Mouse (Mus musculus) activated CD4-positive, CD25-positive, alpha-beta regulatory T cell, adult 4 months (primary cell): ENCODE results near the gene Mkrn1. TPM values are rescaled to one million over a fixed set of nuclear protein-coding genes. Genes with fewer than 3 reads are reported as not detected.
"Not testable (repeated sequence)": the region's sequence is repeated elsewhere in the genome, so short reads cannot be mapped to it uniquely, and the experiment has no call there.

Source experiments
- ATAC-seq: one replicate; pipeline ENCODE4 v1.8.0; 2017
- polyA plus RNA-seq, 2 experiments: library from polyadenylated mRNA; unstranded; fragments of 100-300 nt; shearing (Covaris generic); gene quantifications; one replicate each; pipeline ENCODE4 v1.2.1; 2017

Gene Mkrn1
- polyA plus RNA-seq, 2 experiments from 2014 or later, result 58.4 to 63.4 TPM

DNA sequence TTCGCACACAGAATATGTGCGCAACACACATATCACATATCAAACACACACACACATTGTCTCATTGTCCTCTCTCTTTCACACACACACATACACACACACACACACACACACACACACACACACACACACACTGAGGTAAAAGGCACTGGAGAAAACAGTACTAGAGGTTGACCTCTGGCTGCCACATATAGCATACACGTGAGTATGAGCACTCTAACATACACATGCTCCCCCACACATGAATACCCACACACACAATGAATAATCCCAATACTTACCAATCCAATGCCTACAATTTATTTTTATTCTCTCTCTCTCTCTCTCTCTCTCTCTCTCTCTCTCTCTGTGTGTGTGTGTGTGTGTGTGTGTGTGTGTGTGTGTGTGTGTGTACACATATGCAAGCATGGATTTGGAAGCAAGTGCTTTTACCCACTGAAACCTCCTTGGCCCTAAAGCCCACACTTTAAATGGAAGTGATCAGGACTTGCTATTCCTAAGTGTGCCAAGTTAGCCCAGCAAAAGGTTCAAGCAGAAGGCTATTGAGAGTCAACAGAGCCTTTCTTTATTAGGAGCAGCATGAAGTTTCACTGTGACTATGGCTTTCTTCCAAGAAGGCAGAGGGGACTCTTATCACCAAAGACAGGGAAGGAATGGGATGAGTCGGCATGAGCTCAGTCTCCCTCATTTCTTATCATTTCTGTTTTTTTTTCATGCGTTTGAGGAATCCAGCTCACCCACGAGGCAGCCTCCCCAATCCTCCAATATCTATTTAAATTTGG is 8.9 kb upstream of the Mkrn1 start:
- no peak for ATAC-seq

DNA sequence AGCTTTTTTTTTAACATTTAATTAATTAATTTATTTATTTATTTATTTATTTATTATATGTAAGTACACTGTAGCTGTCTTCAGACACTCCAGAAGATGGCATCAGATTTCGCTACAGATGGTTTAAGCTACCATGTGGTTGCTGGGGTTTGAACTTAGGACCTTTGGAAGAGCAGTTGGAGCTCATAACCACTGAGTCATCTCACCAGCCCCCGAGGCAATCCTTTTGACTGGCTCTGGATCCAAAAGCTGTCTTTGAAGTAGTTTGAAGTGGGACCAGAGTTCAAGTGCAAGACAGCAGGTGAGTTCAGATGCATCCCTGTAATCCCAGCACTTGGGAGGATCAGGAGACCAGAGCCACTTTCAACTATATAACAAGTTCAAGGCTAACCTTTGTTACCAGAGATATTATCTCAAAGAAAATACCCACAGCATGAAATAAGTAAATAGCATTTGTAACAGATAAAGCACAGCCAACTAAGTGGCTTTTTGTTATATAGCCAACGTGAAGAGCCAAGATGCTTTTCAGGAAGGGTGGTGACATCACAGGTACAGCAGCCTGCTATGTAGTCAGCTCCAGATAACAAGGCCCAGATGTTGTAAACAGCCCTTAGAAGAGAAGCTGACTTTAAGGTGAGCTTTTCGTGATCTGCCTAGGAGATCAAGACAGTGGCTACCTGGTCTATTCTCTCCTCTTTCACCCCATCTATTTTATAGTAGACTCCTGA is 7.2 kb upstream of the Mkrn1 start:
- ATAC-seq, result no peak

DNA sequence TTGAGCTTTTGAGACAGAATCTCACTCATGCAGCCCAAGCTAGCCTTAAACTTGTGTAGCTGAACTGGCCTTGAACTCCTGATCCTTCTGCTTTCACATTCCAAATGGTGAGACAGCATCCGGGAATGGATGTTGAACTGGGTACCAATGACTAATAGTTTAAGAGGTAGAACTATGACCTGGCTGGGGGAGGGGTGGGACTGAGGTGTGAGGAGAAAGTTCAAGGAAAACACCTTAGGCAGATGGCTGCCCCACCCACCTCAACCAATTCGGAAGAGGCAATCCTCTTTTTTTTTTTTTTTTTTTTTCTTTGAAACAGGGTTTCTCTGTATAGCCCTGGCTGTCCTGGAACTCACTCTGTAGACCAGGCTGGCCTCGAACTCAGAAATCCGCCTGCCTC is 6.5 kb upstream of the Mkrn1 start:
- no peak for ATAC-seq

DNA sequence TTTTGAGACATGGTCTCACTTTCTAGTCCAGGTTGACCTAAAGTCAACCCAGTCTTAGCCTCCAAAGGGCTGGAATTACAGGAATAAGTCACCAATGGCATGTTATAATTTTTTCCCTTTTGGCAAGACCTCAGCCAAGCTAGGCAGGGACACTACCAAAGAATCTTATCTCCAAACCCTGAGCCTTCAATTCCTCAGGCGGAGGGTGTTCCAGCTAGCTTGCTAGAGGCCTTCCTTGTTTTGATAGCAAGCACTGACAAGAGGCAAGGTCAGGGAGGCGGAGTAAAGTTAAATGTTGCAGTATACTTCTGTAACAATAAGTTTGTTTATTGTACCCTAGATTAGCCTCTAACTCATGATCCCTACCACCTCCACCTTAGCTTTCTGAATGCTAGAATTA is 4.9 kb upstream of the Mkrn1 start:
- no peak for ATAC-seq

DNA sequence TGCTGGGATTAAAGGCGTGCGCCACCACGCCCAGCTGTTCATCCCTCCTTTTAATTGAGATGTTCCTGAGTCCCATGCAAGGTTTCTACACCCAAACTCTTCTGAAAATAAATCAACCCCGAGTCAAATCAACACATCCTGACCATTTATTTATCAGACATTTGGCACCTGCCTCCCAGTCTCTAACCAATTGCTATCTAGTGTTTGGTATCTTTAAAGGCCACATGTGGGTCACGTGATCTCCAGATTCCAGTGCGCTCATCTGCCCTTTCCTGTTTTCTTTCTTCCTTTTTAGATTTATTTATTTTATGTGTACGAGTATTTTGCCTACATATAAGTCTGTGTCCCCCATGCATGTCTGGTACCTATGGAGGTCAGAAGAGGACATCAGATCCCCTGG is 3.4 kb upstream of the Mkrn1 start:
- no peak for ATAC-seq

DNA sequence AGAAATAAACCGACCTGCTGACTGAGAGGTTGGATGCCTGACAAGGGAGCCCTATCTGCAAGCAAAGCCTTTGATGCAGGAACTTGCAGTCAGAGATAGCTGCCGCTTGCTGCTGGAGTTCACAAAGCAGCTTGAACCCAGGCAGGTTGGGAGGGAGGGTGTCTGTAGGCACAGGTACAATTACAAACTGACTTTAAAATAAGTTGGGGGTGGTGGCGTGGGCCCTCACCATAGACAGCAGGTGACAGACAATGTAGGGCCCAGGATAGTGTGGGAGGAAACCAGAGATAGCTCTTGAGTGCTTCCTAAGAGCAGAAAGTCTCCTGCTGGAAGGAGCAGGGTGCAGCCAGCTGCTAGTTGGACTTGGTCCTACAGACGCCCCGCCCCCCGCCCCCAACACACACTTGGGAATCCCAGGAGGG is 2.9 kb upstream of the Mkrn1 start:
- no peak for ATAC-seq

DNA sequence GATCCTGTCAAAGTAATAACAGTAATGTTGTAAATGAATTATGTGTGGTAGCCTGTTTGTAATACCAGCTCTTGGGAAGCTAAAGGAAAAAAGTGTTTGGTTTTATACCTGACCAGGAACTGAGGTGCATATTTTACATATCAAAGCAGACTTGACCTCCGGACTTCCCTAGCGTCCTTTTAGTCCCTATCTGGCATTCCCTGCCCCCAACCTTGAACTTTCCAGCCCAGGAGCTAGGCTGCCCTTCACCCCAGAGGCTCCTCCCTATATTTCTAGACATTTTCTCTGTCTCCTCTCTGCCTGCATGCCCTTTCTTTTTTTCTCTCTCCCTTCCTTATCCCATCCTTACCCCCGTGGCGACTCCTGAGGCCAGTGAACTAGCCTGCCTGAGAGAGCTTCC is 605 bp upstream of the Mkrn1 start:
- ATAC-seq, result no peak

DNA sequence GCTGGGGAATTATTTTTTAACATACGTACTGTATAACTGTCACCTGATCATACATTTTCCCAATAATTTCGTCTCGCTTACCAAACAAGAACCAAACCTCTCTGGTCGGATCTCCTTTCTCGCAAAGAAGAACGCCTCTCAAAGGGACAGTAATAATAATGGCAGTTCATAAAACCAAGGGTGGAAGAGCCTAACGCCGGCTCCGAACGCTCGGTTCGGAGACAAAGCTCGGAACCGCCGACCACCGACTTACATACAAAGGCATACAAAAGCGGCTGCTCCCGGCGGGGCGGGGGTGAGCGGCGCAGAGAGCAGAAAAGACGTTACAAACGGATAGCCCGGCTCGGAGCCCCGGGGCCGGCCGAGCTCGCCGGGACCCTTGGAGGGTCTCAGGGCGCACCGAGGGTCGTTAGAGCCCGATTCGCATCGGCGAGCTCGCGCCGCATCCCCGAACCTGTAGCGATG is 844 bp downstream of the Mkrn1 start:
- peak; percentile 8 for ATAC-seq

DNA sequence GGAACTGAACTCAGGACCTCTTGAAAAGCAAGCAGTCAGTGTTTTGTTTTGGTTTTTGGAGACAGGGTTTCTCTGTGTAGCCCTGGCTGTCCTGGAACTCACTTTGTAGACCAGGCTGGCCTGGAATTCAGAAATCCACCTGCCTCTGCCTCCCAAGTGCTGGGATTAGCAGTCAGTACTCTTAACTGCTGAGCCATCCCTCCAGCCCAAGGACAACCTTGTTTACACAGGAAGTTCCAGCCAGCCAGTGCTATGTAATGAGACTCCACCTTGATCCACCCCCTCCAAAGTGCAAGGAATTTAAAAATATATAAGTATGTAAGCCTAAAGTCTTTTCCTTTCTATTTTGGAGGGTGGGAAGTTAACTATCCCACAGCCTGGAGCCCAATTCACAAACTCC is 3.6 kb downstream of the Mkrn1 start:
- not testable (repeated sequence) for ATAC-seq

DNA sequence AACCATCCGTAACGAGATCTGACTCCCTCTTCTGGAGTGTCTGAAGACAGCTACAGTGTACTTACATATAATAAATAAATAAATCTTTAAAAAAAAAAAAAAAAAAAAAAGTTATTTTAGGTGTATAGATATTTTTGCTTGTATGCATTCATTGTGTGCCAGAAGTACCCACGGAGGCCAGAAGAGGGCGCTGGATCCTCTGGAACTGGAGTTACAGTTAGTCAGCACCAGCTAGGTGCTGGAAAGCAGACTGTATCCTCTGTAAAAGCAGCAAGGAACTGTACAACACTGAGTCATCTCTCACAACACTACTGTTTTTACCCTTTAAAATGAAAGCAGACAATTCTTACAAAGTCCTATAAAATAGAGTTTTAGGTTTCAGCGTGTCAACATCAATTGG is 4.5 kb downstream of the Mkrn1 start:
- peak; percentile 22 for ATAC-seq

DNA sequence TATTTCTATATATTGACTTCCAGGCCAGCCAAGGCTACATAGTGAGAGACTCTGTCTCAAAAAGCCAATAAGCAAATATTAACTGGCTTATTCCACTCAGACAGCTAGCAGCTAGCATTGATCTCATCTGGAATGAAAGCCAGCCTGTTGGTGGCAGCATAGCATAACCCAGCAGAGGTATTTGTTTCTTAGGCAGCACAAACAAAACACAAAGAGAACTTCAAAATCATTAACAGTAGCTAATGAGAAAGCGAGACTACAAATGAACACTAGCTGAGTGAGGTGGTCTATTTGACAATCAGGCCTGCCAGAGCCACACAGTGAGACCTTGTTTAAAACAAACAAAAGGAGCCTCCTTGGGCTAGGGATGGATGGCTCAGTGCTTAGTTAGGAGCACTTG is 6.2 kb downstream of the Mkrn1 start:
- no peak for ATAC-seq

DNA sequence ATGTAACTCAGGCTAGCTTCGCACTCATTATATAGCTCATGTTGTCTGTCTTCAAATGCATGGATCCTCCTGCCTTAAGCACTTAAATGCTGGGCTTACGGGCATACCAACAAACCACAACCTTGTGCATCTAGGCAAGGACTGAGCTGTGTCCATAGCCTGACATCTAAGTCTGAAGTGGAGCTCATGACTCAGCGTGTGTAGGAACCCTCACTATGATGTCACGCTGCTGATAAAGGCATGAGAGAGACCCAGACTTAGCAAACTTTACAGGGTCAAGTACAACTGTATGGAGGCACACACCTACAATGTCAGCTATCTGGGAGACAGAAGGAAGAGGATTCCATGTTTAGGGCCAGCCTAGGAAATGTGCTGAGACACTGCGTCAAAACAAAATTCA is 13.8 kb downstream of the Mkrn1 start:
- no peak for ATAC-seq

DNA sequence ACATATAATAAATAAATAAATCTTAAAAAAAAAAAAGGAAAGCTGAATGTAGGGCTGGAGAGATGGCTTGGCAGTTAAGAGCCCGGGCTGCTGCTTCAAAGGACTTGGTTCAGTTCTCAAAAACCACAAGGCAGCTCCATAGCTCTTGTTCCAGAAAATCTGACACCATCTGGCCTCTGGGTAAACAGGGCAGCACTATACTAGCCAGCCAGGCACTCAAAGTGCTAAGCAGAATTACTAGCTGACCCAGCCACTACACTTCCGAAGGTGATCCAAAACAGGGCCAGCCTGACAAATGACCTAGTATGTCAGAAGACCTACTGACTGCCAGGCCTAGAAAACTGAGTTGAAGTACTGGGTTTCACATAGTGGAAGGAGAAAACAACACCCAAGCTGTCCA is 17.1 kb downstream of the Mkrn1 start:
- ATAC-seq, result no peak

DNA sequence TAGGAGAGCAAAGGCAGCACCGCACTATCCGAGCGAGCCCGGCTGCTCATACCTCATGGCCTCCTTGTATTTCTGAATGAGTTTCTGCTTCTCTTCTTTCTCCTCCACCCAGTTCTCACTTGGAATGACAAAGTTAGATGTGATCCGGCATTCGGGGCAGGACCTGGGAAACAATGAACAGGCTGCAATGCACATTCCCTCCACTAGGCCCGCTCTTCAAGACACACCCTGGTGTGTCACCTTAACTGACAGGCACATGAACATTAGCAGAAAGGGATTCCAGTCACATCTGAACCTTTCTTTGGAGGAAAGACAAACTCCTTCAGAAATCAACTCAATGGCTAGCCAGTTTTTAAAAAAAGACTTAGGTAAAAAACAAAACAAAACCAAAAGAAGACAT is 19.9 kb downstream of the Mkrn1 start:
- ATAC-seq, result no peak

DNA sequence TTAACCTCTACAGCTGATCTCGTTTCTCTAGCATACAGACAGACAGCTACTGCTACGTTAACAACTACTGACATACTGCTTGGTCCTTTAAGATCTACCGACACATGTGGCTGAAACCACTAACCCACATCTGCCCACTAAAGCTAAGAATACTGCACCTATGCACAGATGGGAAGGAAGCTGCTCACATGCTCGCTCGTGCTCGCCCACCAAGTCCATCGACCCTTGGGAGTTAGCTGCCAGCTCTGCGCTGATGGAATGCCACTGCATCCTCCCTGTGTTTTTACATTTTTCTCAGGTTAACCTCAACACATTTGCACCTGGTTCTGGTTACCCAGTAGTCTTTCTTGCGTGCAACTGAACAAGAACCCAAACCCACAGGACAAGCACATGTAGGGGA is 21.9 kb downstream of the Mkrn1 start:
- ATAC-seq, result no peak

DNA sequence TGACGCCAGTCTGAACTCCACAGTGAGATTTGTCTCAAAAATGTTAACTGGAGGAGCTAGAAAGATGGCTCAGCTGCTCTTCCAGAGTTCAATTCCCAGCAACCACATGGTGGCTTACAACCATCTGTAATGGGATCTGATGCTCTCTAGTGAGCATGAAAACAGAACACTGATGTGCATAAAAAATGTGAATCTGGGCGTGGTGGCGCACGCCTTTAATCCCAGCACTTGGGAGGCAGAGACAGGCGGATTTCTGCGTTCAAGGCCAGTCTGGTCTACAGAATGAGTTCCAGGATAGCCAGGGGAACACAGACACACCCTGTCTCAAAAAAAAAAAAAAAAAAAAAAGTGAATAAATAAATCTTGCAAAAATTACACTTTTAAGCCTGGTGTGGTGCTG is 23.2 kb downstream of the Mkrn1 start:
- ATAC-seq, result no peak

DNA sequence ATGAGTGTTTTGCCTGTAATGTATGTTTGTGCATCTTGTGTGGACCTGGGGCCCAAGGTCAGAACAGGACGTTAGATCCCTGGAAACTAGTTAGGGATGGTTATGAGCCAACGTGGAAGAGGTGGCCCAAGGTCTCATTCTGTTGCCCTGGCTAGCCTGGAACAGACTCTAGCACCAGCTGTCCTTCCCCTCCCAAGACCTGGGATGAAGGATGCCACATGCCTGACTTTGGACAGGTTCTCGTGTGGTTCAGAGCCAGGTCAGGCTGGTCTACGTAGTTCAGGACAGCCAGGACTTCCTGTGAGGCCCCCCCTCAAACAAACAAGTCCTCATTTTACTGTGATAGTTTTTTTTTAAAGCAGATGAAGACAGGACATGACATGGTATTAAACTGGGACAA is 24.3 kb downstream of the Mkrn1 start:
- no peak for ATAC-seq

DNA sequence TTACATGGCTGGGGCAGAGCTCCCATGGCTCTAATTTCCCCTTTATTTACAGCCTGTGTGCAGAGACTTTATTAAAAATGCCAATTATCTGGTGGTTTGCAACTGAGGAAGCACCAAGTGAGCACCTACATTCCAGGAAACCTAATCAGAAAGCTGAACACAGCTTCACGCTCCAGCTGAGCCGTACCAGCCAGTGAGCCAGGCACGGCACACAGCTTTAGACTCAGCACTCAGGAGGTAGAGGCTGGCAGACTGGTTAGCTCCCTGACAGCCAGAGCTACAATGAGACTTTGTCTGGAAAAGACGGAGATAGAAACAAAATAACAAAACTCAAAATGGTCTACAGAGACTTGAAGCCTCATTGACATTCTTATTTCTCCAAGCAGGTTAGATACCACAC is 24.8 kb downstream of the Mkrn1 start:
- no peak for ATAC-seq

DNA sequence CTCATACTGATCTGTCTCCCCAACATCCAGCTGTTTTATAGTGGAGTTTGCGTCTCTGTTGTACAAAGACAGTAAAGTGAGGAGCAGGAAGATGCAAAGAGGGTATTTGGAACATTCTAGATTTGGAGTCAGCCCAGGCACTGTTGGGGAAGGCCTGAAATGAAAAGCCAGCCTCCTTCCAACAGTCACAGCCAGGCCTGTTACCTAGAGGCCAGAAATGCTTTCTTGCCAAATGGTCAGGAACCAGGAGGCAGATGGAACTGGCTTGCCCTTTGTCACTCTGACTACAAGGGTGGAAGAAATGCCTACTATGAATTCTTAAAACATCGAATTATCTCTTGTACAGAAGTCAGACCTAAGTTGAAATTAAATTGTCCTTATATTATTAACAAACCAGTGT is 30.3 kb downstream of the Mkrn1 start:
- ATAC-seq, result no peak

DNA sequence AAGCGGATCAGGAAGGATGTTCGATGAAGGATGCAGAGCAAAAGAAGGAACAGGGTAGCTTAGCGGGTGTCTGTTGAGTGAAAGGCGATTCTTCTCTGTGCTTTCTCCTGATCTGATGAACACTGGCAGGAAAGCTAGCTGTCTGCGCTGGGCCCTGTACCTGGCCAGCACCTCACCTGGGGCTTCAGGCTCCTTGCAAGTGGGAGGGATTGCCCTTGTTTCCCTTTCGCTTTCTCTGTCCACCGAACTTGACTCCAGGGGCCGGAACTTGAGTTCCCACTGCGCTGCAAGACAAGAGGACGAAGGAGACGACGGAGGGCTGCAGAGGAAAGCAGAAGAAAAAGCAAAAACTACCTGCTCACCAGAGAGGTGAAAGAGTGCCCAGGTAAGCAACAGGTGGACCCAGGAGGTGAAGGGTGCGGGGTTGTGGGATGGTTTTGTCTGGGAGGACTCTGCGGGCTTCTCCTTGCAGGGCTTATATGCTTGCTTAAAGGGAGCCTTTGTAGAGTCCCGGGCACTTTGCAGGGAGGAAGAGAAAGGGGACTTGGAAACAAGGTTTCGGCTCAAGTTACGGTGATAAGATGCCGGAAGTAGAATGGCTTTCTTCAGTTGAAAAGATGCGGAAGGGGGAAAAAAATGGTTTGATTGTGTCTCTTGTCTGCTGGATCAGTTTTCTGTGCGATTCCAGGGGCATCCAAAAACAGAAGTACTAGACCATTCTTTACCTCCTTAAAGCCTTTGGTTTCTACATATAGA is 39.0 kb downstream of the Mkrn1 start, which contains the start of gene Rab19:
Gene Rab19, plus strand, starts transcription at position 51 of the 756 bp plus-strand sequence.
- ATAC-seq, result no peak

DNA sequence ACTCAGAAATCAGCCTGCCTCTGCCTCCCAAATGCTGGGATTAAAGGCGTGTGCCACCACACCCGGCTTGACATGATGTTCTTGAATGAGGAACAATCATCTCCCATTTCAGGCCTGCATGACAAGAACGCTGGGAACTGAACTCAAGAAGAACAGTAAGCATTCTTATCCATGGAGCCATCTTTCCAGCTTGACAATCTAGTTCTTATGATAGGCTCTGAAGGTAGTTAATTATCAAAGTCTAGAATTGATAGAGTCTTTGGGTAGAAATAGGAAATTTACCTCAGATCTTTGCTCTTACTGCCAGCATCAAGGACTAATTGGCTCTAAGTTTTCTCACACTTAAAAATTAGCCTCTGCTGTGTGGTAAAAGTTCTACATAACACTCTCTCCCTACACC is 40.0 kb downstream of the Mkrn1 start:
- no peak for ATAC-seq

DNA sequence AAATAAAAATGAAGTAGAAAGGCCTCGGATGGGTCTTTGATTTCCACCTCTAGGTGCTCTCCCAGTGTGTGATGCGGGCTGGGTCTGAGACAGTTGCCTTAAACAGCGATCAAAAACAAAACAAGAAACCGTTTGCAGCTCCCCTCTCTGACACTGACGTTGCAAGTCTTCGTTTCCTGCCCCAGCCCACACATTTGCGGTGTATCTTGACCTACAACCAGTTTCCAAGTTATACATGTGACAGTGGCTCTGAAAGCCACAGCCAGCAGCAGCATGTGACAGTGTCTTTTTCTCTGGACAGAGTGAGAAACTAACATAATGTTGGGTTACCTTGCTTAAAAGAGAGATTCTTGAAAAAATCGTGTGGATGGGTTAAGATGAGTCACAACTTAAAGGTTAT is 40.5 kb downstream of the Mkrn1 start:
- ATAC-seq, result peak; percentile 63

DNA sequence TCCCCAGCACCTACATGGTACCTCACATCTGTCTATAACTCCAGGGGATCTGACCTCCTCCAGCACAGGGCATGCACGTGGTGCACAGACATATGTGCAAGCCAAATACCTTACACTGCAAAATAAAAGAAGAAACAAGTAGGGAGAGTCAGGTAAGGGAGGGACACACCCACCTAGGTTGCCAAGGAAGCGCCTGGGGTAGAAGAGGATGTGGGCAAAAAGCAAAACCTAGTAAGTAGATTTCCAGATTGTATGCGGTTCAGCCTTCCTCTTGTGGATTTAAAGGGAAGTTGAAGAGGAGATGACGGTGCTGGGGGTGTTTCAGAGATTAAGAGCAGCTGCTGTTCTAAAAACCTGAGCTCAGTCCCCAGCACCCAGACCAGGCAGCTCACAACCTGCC is 41.0 kb downstream of the Mkrn1 start:
- ATAC-seq, result peak; percentile 80
